Mouse (Mus musculus) embryo, embryonic 11.5 days (tissue): ENCODE data around the gene Sntb2.
A peak's percentile ranks its signal among the peaks of the same experiment; 100 is the strongest.
"Not testable (repeated sequence)": the region's sequence is repeated elsewhere in the genome, so short reads cannot be mapped to it uniquely, and the experiment has no call there.

Source experiments
- DNase-seq: peaks from one replicate; pipeline ENCODE4 v3.0.0-alpha.2; 2012; ENCODE audit warnings: low read depth, low spot score

Gene Sntb2

GRCm38 (mm10) chr8:106972538-106973264 lies 37.2 kb downstream of the Sntb2 start:
- no peak for DNase-seq

GRCm38 (mm10) chr8:106973526-106973925 lies 38.0 kb downstream of the Sntb2 start:
- not testable (repeated sequence) for DNase-seq

GRCm38 (mm10) chr8:106974754-106975153 lies 39.2 kb downstream of the Sntb2 start:
- no peak for DNase-seq

- no peak for DNase-seq
Measured at GRCm38 (mm10) chr8:106975764-106976163, 40.2 kb downstream of the Sntb2 start.

DNA sequence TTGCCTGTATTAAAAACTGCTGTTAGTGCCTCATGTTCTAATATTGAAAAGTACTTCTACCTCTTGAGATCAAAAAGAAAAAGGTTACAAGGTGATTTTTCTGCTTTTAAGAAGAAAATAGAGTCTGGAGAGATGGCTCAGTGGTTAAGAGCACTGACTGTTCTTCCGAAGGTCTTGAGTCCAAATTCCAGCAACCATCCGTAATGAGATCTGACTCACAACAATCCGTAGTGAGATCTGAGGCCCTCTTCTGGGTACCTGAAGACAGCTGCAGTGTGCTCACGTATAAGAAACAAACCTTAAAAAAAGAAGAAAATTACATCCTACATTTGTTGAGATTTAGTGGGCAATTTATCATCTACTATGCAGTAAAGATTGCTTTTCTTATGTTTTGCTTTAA lies 40.9 kb downstream of the Sntb2 start:
- no peak for DNase-seq

DNA sequence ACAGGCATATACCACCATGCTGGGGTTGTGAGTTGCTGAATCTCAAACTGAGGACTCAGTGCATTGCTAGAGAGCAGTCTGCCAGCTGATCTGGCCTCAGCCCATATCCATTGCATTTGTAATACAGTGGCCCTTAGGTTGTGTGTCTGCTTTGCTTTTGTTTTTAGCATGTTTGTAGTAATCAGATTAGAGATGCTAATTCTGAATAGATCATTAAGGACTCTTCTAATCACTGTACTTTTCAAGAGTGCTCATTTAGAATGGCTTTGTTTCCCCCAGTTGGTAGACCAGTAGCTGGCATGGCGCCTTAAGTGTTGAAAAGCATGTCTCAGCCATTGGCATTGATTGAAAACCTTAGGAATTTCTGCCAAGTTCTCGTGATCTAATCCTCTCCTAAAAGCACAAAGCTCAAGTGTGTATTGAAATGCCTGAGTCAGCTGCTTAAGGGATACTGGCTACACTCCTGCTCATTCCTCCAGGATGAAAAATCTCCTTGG lies 43.3 kb downstream of the Sntb2 start:
- no peak for DNase-seq

- DNase-seq: no peak
Measured at GRCm38 (mm10) chr8:106985404-106985821, 49.9 kb downstream of the Sntb2 start.

DNA sequence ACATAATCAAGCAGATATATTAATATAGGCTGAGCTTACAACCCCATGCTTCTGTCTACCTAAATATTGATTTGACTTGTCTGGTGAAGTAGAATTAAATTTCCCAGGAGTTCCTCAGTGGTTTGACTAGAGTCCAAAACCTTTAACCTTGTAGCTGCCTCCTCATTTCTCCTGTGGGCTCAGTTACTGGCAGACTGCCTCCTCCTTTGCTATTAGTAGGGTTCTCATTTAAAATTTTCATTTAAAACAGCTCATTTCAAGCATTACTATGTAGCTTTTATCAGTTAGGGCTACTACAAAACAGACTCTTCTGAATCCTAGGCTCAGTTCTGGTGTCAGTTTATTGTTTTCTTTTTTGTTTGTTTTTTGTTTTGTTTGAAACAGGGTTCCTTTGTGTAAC lies 50.4 kb downstream of the Sntb2 start:
- DNase-seq: no peak

- no peak for DNase-seq
Measured at GRCm38 (mm10) chr8:106987557-106987956, 52.0 kb downstream of the Sntb2 start.

- no peak for DNase-seq
Measured at GRCm38 (mm10) chr8:106991393-106991792, 55.8 kb downstream of the Sntb2 start.

GRCm38 (mm10) chr8:106996339-106996738 lies 60.8 kb downstream of the Sntb2 start:
- DNase-seq: not testable (repeated sequence)

GRCm38 (mm10) chr8:106997416-106997815 lies 61.9 kb downstream of the Sntb2 start:
- no peak for DNase-seq

GRCm38 (mm10) chr8:106999068-106999467 lies 63.5 kb downstream of the Sntb2 start:
- no peak for DNase-seq

- DNase-seq: peak; percentile 75
Measured at GRCm38 (mm10) chr8:107002532-107002931, 67.0 kb downstream of the Sntb2 start.

DNA sequence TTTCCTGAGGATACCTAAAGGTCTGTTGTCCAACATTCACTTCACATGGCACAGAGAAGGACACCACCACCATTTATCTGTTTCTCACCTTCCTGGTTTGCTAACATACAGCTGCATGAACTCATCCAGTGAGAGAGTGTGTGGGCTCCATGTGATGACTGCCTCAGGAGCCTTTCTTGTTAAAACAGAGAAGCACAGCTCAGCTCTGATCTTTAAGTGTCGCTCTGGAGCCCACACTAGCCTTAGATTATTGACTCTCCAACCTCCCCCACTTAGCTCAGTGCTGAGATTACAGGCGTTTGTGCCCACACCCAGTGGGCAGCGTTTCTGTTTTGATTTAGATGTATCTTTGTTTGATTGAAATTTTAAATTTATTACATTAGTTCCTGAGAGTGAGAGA lies 72.2 kb downstream of the Sntb2 start:
- DNase-seq: no peak

- no peak for DNase-seq
Measured at GRCm38 (mm10) chr8:107012666-107013065, 77.1 kb downstream of the Sntb2 start.

- DNase-seq: no peak
Measured at GRCm38 (mm10) chr8:107014915-107015314, 79.4 kb downstream of the Sntb2 start.

GRCm38 (mm10) chr8:107023479-107023878 lies 87.9 kb downstream of the Sntb2 start:
- no peak for DNase-seq

DNA sequence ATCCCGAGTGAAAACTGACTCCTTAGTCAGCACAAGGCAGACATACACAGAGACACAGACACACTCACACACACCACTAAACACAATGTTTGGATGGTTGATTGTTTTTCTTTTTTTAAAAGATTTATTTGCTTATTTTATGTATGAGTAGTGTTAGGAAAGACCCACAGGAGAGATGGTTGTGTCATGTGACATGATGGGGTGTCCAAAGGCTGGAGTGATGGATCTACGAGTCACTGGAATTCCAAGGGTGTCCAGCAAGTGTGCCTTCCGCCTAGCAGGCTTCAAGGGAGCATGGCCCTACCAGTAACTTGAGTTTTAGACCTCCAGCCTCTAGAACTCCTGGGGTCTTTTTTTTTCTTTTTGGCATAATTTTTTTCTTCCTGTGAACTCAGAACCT lies 93.8 kb downstream of the Sntb2 start:
- DNase-seq: no peak

DNA sequence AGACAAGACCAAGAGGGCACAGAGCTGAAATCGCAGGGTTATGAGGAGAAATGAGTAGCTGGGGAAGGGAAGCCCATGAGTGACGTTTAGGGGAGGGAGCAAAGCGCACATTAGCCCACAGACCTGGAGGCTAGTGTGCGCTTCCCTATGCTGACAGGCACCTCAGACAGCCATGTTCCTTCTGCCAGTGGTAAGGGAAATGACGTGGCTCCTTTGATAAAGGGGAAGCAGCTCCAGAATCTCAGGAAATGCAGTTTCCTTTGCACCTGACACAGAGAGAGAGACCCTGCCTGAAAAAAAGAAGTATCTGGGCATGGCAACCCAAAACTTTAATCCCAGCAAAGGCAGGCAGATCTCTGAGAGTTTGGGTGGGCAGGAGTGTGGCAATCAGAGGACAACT lies 94.5 kb downstream of the Sntb2 start:
- no peak for DNase-seq

GRCm38 (mm10) chr8:107030650-107031576 lies 95.4 kb downstream of the Sntb2 start, which contains the start of gene Vps4a:
Gene Vps4a, plus strand, starts transcription at chr8:107031222.
- peak; percentile 89 for DNase-seq

- DNase-seq: no peak
Measured at GRCm38 (mm10) chr8:107031577-107032090, 96.1 kb downstream of the Sntb2 start.
